Mouse (Mus musculus) right cerebral cortex, postnatal 4 days (tissue): ENCODE results near the gene Olfr547.

Experiments
- DNase-seq: peaks from one replicate; pipeline ENCODE4 v3.0.0-alpha.2; 2022

Gene Olfr547

GRCm38 (mm10) chr7:102571142-102571541 is 36.6 kb downstream of the Olfr547 start, which contains the start of gene Olfr550:
TSS of gene Olfr550 (plus strand) at chr7:102571442.
- DNase-seq, result no peak

DNA sequence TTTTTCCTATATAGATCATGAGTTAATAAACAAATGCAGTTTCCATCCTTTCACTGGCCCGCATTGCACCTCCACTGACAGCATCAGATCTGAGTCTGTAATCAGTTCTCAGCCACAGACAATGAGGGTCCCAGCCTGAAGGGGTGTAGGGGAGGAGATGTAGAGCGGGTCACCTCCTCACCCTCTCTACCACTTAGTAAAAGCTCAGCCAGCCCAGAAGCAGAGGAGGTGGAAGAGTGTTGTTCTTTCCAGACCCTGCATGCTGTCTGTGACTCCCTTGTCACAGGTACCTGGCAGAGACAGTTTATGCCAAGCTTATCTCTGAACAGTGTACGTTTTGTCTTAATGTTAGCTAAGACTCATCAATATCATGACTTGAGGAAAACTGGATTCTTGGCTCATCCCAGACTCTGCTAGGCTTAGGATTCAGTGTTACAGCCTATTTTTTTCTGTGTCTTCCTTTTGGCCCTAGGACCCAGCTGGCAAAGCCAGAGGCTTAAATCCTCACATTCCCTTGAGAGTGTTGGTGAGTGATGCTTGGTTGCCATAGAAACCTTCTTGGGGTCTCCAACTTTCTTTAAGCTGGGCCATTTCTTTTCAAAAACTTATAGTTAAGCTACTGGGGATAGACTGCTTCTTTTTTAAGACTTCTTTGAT is 38.8 kb downstream of the Olfr547 start:
- DNase-seq, result no peak

DNA sequence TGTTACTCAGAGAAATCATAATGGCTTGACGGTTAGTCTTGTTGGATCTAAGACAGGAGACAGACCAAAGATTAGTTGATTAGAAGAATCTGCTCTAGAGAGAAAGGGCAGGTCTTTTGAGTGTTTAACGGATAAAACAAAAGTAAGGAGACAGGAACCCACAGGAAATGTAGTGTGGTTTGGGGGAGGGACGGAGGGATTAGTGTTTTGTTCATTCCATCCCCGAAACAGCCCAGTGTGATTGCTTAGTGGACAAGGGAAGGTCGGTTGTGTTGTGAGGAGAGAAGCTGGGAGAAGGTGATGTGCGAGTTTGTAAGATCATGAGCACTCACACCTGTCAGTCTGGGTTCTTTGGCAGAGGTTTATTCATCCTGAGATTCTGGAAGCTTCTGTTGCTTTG is 41.4 kb downstream of the Olfr547 start:
- no peak for DNase-seq
